Mouse (Mus musculus) cerebellum, adult 2 months (tissue): Measurements from ENCODE around the gene Slc22a15.

Experiments used
- CTCF ChIP-seq: fragments of 200-500 bp; IDR thresholded peaks from 2 replicates; pipeline ENCODE4 v1.5.1; 2011; ENCODE audit warnings: low read depth, mild to moderate bottlenecking, control low read depth, low read length, moderate library complexity, borderline replicate concordance; ENCODE audit not compliant: insufficient read depth
- POLR2A ChIP-seq: fragments of 200-500 bp; IDR thresholded peaks from 2 replicates; pipeline ENCODE4 v1.6.1; 2011; ENCODE audit warnings: low read length, control low read depth, borderline replicate concordance; ENCODE audit not compliant: insufficient read depth

DNA sequence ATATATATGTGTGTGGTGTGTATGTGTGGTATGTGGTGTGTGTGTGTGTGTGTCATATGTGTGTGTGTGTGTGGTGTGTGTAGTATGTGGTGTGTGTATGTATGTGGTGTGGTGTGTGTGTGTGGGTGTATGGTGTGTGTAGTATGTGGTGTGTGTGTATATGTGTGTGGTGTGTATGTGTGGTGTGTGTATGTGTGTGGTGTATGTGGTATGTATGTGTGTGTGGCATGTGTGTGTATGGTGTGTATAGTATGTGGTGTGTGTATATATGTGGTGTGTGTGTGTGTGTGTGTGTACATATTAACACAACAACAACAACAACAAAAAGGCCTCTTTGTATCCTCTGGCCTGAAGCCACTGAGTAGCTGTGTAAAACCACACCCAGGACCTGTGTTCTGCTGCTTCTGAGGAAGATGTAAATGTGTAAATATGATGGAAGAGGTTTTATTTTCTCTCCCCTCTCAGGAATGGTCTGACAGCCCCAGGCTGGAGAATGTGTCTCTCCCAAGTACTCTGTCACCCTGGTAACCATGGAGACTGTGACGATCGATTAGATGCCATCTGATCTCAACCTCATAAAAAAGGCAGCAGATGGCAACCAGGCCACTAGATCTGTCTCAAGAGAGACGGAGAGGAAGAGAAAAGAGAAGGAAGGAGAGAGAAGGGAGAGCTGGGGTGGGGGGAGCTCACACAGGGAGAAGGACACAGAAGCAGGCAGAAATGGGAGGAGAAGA is 42.7 kb upstream of the Slc22a15 start:
- TF ChIP-seq POLR2A = no peak
- no peak for TF ChIP-seq CTCF
